Mouse (Mus musculus) frontal cortex, postnatal 14 days (tissue): ENCODE results near the gene Exog.

Source experiments
- DNase-seq, 2 experiments: peaks; one replicate each; pipeline ENCODE4 v3.0.0; 2022; ENCODE audit warnings: low spot score in 2 of 2

Gene Exog

DNA sequence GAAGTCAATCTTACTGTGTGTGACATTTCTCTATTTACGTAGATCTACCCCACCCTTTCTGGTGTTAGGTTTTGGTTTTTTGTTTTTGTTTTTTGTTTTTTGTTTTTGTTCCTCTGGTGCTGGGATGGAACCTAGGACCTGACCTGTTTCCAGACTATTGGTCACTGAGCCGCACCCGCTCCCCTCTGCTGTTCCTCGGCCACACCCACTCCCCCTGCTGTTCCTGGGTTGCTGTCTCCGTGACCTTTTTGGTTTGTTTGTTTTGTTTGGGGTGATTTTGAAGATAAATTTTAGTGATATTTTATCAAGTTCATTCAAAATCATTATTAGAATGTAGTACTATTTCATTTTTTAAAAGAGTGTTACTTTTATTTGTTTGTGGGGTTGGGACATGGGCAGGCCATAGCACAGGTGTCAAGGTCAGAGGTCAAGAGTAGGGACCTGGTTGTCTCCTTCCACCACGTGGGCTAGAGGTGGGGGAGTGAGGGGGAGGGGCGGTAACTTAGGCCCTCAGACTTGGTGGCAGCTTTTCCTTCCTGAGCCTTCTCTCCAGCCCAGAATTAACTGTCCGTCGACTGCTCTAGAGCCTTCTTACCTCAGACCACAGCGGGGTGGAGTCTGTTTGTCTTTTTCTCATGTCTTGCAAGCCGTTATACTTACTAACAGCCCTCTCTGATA, 60.4 kb downstream of the Exog start:
- DNase-seq, result no peak

DNA sequence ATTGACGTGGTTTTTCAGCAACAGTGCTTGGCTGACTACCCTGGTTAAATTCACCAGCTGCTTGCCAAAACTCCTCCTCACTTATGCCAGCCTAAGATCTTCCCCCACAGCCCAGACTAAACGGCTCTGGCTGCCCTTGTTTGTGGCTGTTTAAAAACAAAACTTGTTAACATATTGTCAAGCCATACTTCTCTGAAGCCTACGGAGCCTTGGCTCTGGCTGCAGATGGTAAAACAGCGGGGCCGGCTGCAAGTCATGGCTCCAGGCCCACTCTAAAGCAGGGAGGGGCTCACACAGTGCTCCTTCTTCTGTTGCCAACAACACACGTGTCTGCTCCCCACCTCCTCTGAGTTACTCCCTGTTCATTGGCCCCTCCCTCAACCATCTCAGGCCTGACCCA, 66.2 kb downstream of the Exog start:
- DNase-seq, result peak; percentile 14 to 20

DNA sequence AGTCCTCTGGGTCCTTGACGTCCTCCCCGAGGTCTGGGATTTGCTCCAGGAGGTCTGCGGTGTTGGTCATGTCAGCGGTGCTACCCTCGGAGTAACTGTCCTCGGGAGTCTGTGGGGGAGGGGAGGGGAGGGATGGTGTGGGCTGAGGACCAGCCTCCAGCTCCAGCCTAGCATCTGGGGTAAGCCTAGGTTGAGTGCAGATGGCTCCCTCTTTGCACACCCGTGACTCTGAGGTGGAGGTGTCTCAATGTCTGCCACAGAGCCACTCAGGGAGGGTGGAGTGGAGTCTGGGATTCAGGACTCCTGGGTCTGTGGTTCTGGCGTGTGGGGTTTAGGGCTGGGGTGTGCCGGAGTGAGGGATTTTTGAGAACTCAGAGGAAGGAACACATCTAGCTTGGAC, 68.2 kb downstream of the Exog start:
- DNase-seq, result no peak

DNA sequence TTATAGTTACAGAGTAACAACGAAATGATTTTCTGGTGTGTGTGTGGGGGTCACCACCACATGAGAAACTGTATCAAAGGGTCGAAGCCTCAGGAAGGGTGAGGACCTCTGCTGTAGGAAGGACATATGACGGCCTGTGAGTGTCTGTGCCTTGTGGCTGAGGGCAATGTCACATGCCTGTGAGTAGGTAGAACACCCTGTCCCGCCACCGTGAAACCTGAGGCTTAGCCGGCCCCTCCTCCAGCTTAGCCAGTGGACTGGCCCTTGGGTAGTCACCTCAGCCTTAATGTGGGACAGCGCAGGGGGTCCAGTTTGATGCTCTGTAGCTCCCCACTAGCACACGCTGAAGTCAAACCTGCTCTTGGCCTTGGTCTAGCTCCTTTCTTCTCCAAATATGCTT, 69.1 kb downstream of the Exog start:
- no peak for DNase-seq

DNA sequence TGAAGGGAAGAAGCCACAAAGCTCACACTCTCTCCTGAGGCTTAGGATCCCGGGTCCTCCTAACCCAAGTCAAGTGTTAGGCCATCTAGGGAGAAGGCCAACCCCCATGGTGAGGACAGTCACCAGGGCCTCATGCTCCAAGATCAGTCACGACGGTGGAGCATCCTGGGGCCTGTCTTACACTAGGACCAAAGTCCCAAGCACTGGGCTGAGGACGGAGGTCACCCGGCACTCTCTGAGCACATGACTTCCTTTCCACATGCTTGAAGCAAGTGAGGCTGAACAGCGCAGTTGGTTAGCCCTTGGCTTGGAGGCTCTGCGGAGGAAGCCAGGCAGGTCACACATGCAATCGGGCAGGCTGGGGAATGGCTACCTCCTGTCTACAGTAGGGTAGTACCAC, 70.2 kb downstream of the Exog start:
- DNase-seq, result no peak
